Mouse (Mus musculus): ENCODE data around the gene Lmtk3.

The Lmtk3 gene

GRCm38 (mm10) chr7:45853089-45853488 is 69.6 kb downstream of the Lmtk3 start:
- no peak for DNase-seq (ENCODE audit: low read depth, low spot score)

Data from retina, adult 2 months (tissue).